Mouse (Mus musculus) liver, embryonic 14.5 days (tissue): ENCODE data around the gene Pard6b.

Source experiments
- CTCF ChIP-seq: IDR thresholded peaks from 2 replicates; pipeline ENCODE4 v1.5.1; 2016; ENCODE audit warnings: antibody characterized with exemption, low read depth, control low read depth
- EP300 ChIP-seq: IDR thresholded peaks from 2 replicates; pipeline ENCODE4 v1.6.1; 2016; ENCODE audit warnings: antibody characterized with exemption, low read depth

GRCm38 (mm10) chr2:168066783-168067182 lies 14.0 kb upstream of the Pard6b start:
- TF ChIP-seq CTCF: no peak
- TF ChIP-seq EP300: no peak
